Comparison of ENCODE assay signal across 7 mouse cellular contexts in genomic region chr1:157449981-157450636, GRCm38 (mm10). TPM values are rescaled to one million over a fixed set of nuclear protein-coding genes. Genes with fewer than 3 reads are reported as not detected.
A peak's percentile ranks its signal among the peaks of the same experiment; 100 is the strongest.
DNase-seq lines count a peak whose midpoint lies in the region; ATAC-seq and TF ChIP-seq lines count a peak whose summit lies in the region.

No protein-coding gene starts in this region.

- peak overlapping the region; percentile 54 for H3K4me2 ChIP-seq in intestine, embryonic 15.5 days (replicated peaks)
- H3K4me2 ChIP-seq in liver, embryonic 15.5 days, result peak overlapping the region; percentile 52

- no peak for TF ChIP-seq POLR2A in small intestine, adult 2 months (IDR thresholded peaks at IDR 0.05; ENCODE audit: low read depth, low read length)

- peak overlapping the region; percentile 3; the same call in 1 of the 2 replicates for H3K4me3 ChIP-seq in intestine, embryonic 15.5 days (replicated peaks)
- H3K4me3 ChIP-seq in liver, embryonic 15.5 days (replicated peaks), result peak overlapping the region; percentile 12; the same call in 1 of the 2 replicates
- H3K4me3 ChIP-seq in small intestine, adult 2 months (ENCODE audit: low read depth, low read length), result peak overlapping the region; percentile 8; the same call in 1 of the 2 replicates

- peak; percentile 58 for ATAC-seq in intestine, embryonic 15.5 days
- peak; percentile 48; the same call in 1 of the 2 replicates for ATAC-seq in liver, embryonic 15.5 days (ENCODE audit: insufficient read depth)

- no peak overlapping the region for H3K9ac ChIP-seq in intestine, embryonic 15.5 days
- no peak overlapping the region for H3K9ac ChIP-seq in liver, embryonic 15.5 days

- no peak overlapping the region for H3K27ac ChIP-seq in intestine, embryonic 15.5 days
- H3K27ac ChIP-seq in liver, embryonic 15.5 days (replicated peaks), result no peak overlapping the region
- H3K27ac ChIP-seq in small intestine, adult 2 months (ENCODE audit: insufficient read depth, low read depth, low read length), result peak overlapping the region; percentile 33; the same call in 1 of the 2 replicates

- no peaks in the 10 kb centered on the region for H3K36me3 ChIP-seq in intestine, embryonic 15.5 days
- no peaks in the 10 kb centered on the region for H3K36me3 ChIP-seq in liver, embryonic 15.5 days (replicated peaks)
- H3K36me3 ChIP-seq in small intestine, adult 2 months (ENCODE audit: control insufficient read depth, insufficient read depth, low read length), result no peaks in the 10 kb centered on the region

- no peaks in the 10 kb centered on the region for H3K9me3 ChIP-seq in intestine, embryonic 15.5 days
- H3K9me3 ChIP-seq in liver, embryonic 15.5 days (replicated peaks), result no peaks in the 10 kb centered on the region

- TF ChIP-seq CTCF in small intestine, adult 2 months (IDR thresholded peaks at IDR 0.05; ENCODE audit: extremely low read depth, insufficient read length, insufficient replicate concordance, low read depth, low read length), result no peak

- peaks cover 7% of the 10 kb centered on the region; the same call in 1 of the 2 replicates for H3K4me1 ChIP-seq in intestine, embryonic 15.5 days (replicated peaks)
- peaks cover 11% of the 10 kb centered on the region for H3K4me1 ChIP-seq in liver, embryonic 15.5 days (replicated peaks)
- no peaks in the 10 kb centered on the region for H3K4me1 ChIP-seq in small intestine, adult 2 months (ENCODE audit: control insufficient read depth, insufficient read depth, insufficient read length, low read length)

- 11% methylated on average over 21 of the region's 21 CpGs for WGBS in intestine, embryonic 15.5 days
- 11% methylated on average over 21 of the region's 21 CpGs for WGBS in liver, embryonic 15.5 days (ENCODE audit: insufficient replicate concordance)
- WGBS in small intestine, adult 2 months, result 28% methylated on average over 21 of the region's 21 CpGs

- H3K27me3 ChIP-seq in intestine, embryonic 15.5 days (replicated peaks), result no peaks in the 10 kb centered on the region
- H3K27me3 ChIP-seq in liver, embryonic 15.5 days, result peaks cover 5% of the 10 kb centered on the region; the same call in 1 of the 2 replicates
- H3K27me3 ChIP-seq in small intestine, adult 2 months (ENCODE audit: control insufficient read depth, insufficient read depth, low read length), result no peaks in the 10 kb centered on the region

- peak; percentile 62 for DNase-seq in embryo, embryonic 10.5 days (ENCODE audit: low spot score)
- DNase-seq in gastrocnemius, postnatal 25 days, result peak; percentile 64
- no peak for DNase-seq in layer of hippocampus, adult 18-20 months (ENCODE audit: low spot score in 2 of 2)
- DNase-seq in cerebellum, adult 8-10 months, result no peak

RNA-seq across cellular contexts. Expression of gene Cryzl2, which starts 8.3 kb away (rescaled TPM):
- total RNA-seq in gastrocnemius, postnatal 25 days (2021), result 1 to 10 TPM; 1.2 to 1.4 TPM
- polyA plus RNA-seq in intestine, embryonic 15.5 days (2015; fragmentation: Nextera tagmentation; extraction: Ambion mirVana), result 9.3 and 11.4 TPM in 2 replicates
- 6.7 and 8.0 TPM in 2 replicates for polyA plus RNA-seq in liver, embryonic 15.5 days (2015; fragmentation: Nextera tagmentation; extraction: Ambion mirVana)
- 2.4 and 3.5 TPM in 2 replicates for polyA plus RNA-seq in small intestine, adult 2 months (2012; rRNA removed)
- total RNA-seq in layer of hippocampus, adult 18-20 months (2021), result 1 to 10 TPM; 5.5 to 5.7 TPM

RNA-seq across cellular contexts. Expression of gene Rasal2, which starts 37.7 kb away (rescaled TPM):
- 1 to 10 TPM; 8.6 TPM for total RNA-seq in gastrocnemius, postnatal 25 days (2021)
- polyA plus RNA-seq in intestine, embryonic 15.5 days (2015; fragmentation: Nextera tagmentation; extraction: Ambion mirVana), result 5.4 TPM in 2 replicates
- polyA plus RNA-seq in liver, embryonic 15.5 days (2015; fragmentation: Nextera tagmentation; extraction: Ambion mirVana), result 1.6 and 2.0 TPM in 2 replicates
- polyA plus RNA-seq in small intestine, adult 2 months (2012; rRNA removed), result 1.0 and 1.4 TPM in 2 replicates
- total RNA-seq in layer of hippocampus, adult 18-20 months (2021), result 10 to 100 TPM; 79.0 to 80.8 TPM

RNA-seq across cellular contexts. Expression of gene Sec16b, which starts 56.4 kb away (rescaled TPM):
- 1 to 10 TPM; 1.2 to 1.8 TPM for total RNA-seq in gastrocnemius, postnatal 25 days (2021)
- polyA plus RNA-seq in intestine, embryonic 15.5 days (2015; fragmentation: Nextera tagmentation; extraction: Ambion mirVana), result 12.1 and 12.9 TPM in 2 replicates
- 6.6 and 7.3 TPM in 2 replicates for polyA plus RNA-seq in liver, embryonic 15.5 days (2015; fragmentation: Nextera tagmentation; extraction: Ambion mirVana)
- 18.1 and 33.0 TPM in 2 replicates for polyA plus RNA-seq in small intestine, adult 2 months (2012; rRNA removed)
- under 1 TPM; 0.32 to 0.46 TPM for total RNA-seq in layer of hippocampus, adult 18-20 months (2021)

Comparison
In these comparisons a context has a peak if more than half of its experiments do, and no peak if none do; other contexts are left out.
1. DNase-seq: peak in embryo, embryonic 10.5 days (single experiment) and gastrocnemius, postnatal 25 days (single experiment); none in layer of hippocampus, adult 18-20 months (0 of 2) and cerebellum, adult 8-10 months (single experiment).
2. Peak in every context shown above with its lines, with median percentiles within 50 percentile points of each other: H3K4me3 ChIP-seq.